Mouse (Mus musculus) neural tube, embryonic 11.5 days (tissue): ENCODE measurements at regions not wholly inside any gene's neighbourhood (a gene's known extent, or its start where the extent isn't known, plus 50 kb on each side); places are given as distances from the start of the nearest gene placed in this dataset.

Experiments
- ATAC-seq: fragments of 200-750 bp; cut with Nextera tagmentation; 2 replicates; pipeline ENCODE4 v1.8.0; 2017; ENCODE audit warnings: moderate number of reproducible peaks, mild to moderate bottlenecking, moderate TSS enrichment, moderate library complexity; ENCODE audit not compliant: insufficient read depth, low FRiP score, low TSS enrichment
- DNase-seq: peaks from one replicate; pipeline ENCODE4 v3.0.0-alpha.2; 2015; ENCODE audit warnings: low spot score
- H3K27ac ChIP-seq: fragments of 300-500 bp; sonication (generic); 2 replicates; pipeline ENCODE4 v1.5.1; 2014; ENCODE audit warnings: low read depth, mild to moderate bottlenecking, low read length
- H3K27me3 ChIP-seq: fragments of 300-500 bp; sonication (generic); 2 replicates; pipeline ENCODE4 v1.6.1; 2014; ENCODE audit warnings: mild to moderate bottlenecking, low read length, mixed read lengths; ENCODE audit not compliant: control insufficient read depth, insufficient read depth
- H3K36me3 ChIP-seq: fragments of 300-500 bp; sonication (generic); 2 replicates; pipeline ENCODE4 v1.6.1; 2014; ENCODE audit warnings: mild to moderate bottlenecking, low read length, moderate library complexity, mixed read lengths; ENCODE audit not compliant: control insufficient read depth, insufficient read depth
- H3K4me1 ChIP-seq: fragments of 300-500 bp; sonication (generic); 2 replicates; pipeline ENCODE4 v1.6.1; 2014; ENCODE audit warnings: low read length, mixed read lengths; ENCODE audit not compliant: control insufficient read depth, insufficient read depth
- H3K4me2 ChIP-seq: fragments of 300-500 bp; sonication (generic); 2 replicates; pipeline ENCODE4 v1.6.1; 2014; ENCODE audit warnings: low read depth, mild to moderate bottlenecking, moderate library complexity
- H3K4me3 ChIP-seq: fragments of 300-500 bp; sonication (generic); 2 replicates; pipeline ENCODE4 v1.5.1; 2014; ENCODE audit warnings: low read depth, low read length
- H3K9ac ChIP-seq: fragments of 300-500 bp; sonication (generic); 2 replicates; pipeline ENCODE4 v1.6.1; 2014; ENCODE audit warnings: mild to moderate bottlenecking, low read length
- H3K9me3 ChIP-seq: fragments of 300-500 bp; sonication (generic); 2 replicates; pipeline ENCODE4 v1.6.1; 2016; ENCODE audit warnings: low read length; ENCODE audit not compliant: control insufficient read depth
- WGBS: fragments of 180-500 bp; shearing (Covaris S2); extraction: QIAGEN DNeasy Blood & Tissue Kit; methylation state at CpG from one replicate; pipeline ENCODE4 v1.1.7; 2014; 5-methylcytosine and 5-hydroxymethylcytosine counted together

- no peak overlapping the region for H3K4me3 ChIP-seq
- H3K4me2 ChIP-seq: no peak overlapping the region
- DNase-seq: no peak
- ATAC-seq: no peak
- H3K36me3 ChIP-seq: no peaks in the 10 kb centered on the region
- H3K4me1 ChIP-seq: peaks cover 31% of the 10 kb centered on the region
- H3K9ac ChIP-seq: no peak overlapping the region
- H3K9me3 ChIP-seq: no peaks in the 10 kb centered on the region
- H3K27ac ChIP-seq: no peak overlapping the region
- H3K27me3 ChIP-seq: no peaks in the 10 kb centered on the region
- 86% methylated on average over 4 of the region's 4 CpGs for WGBS
Measured at GRCm38 (mm10) chr9:61263335-61263734, 108.8 kb upstream of the Tle3 start.

GRCm38 (mm10) chr9:61265466-61265865 lies 106.7 kb upstream of the Tle3 start:
- H3K27ac ChIP-seq: no peak overlapping the region
- no peaks in the 10 kb centered on the region for H3K36me3 ChIP-seq
- H3K4me2 ChIP-seq: no peak overlapping the region
- ATAC-seq (no peak), DNase-seq (no peak)
- H3K9ac ChIP-seq: no peak overlapping the region
- H3K9me3 ChIP-seq: no peaks in the 10 kb centered on the region
- H3K4me3 ChIP-seq: no peak overlapping the region
- H3K4me1 ChIP-seq: peaks cover 17% of the 10 kb centered on the region
- no peaks in the 10 kb centered on the region for H3K27me3 ChIP-seq
- WGBS: 88% methylated on average over 5 of the region's 5 CpGs

GRCm38 (mm10) chr9:61266992-61267391 lies 105.2 kb upstream of the Tle3 start:
- no peaks in the 10 kb centered on the region for H3K27me3 ChIP-seq
- no peak overlapping the region for H3K9ac ChIP-seq
- 67% methylated on average over 6 of the region's 6 CpGs for whole genome bisulfite sequencing
- H3K36me3 ChIP-seq: no peaks in the 10 kb centered on the region
- H3K4me2 ChIP-seq: no peak overlapping the region
- ATAC-seq (no peak), DNase-seq (no peak)
- H3K4me3 ChIP-seq: no peak overlapping the region
- no peak overlapping the region for H3K27ac ChIP-seq
- peaks cover 8% of the 10 kb centered on the region; the same call in 1 of the 2 replicates for H3K4me1 ChIP-seq
- H3K9me3 ChIP-seq: no peaks in the 10 kb centered on the region

- Histone ChIP-seq H3K27ac (no peak overlapping the region), H3K9me3 (no peaks in the 10 kb centered on the region), H3K4me3 (no peak overlapping the region), H3K36me3 (no peaks in the 10 kb centered on the region), H3K4me1 (0 out of 2 replicates have a peak, but pooled peaks cover 5% of the 10 kb centered on the region), H3K27me3 (no peaks in the 10 kb centered on the region), H3K9ac (no peak overlapping the region), H3K4me2 (no peak overlapping the region)
- ATAC-seq (no peak), DNase-seq (no peak)
- 53% methylated on average over 4 of the region's 4 CpGs for WGBS
Measured at GRCm38 (mm10) chr9:61267541-61267940, 104.6 kb upstream of the Tle3 start.

- DNase-seq (no peak), ATAC-seq (no peak)
- H3K36me3 ChIP-seq: no peaks in the 10 kb centered on the region
- no peak overlapping the region for H3K4me3 ChIP-seq
- no peak overlapping the region for H3K9ac ChIP-seq
- 0 out of 2 replicates have a peak, but pooled peaks cover 5% of the 10 kb centered on the region for H3K4me1 ChIP-seq
- no peaks in the 10 kb centered on the region for H3K9me3 ChIP-seq
- H3K27ac ChIP-seq: no peak overlapping the region
- H3K27me3 ChIP-seq: no peaks in the 10 kb centered on the region
- 82% methylated on average over 2 of the region's 2 CpGs for WGBS
- no peak overlapping the region for H3K4me2 ChIP-seq
Measured at GRCm38 (mm10) chr9:61268162-61268561, 104.0 kb upstream of the Tle3 start.

- no peak for DNase-seq
- no peak overlapping the region for H3K4me2 ChIP-seq
- H3K9me3 ChIP-seq: no peaks in the 10 kb centered on the region
- no peak overlapping the region for H3K27ac ChIP-seq
- H3K4me3 ChIP-seq: no peak overlapping the region
- H3K36me3 ChIP-seq: no peaks in the 10 kb centered on the region
- no peaks in the 10 kb centered on the region for H3K27me3 ChIP-seq
- 0 out of 2 replicates have a peak, but pooled peaks cover 5% of the 10 kb centered on the region for H3K4me1 ChIP-seq
- 86% methylated on average over 2 of the region's 2 CpGs for WGBS
- no peak overlapping the region for H3K9ac ChIP-seq
- ATAC-seq: no peak
Measured at GRCm38 (mm10) chr9:61268681-61269080, 103.5 kb upstream of the Tle3 start.

GRCm38 (mm10) chr9:61269151-61269870 lies 102.9 kb upstream of the Tle3 start:
- Histone ChIP-seq H3K9me3 (no peaks in the 10 kb centered on the region), H3K27me3 (no peaks in the 10 kb centered on the region), H3K36me3 (no peaks in the 10 kb centered on the region), H3K4me2 (no peak overlapping the region), H3K4me1 (0 out of 2 replicates have a peak, but pooled peaks cover 5% of the 10 kb centered on the region), H3K4me3 (no peak overlapping the region), H3K9ac (no peak overlapping the region), H3K27ac (no peak overlapping the region)
- no peak for ATAC-seq
- DNase-seq: no peak
- 92% methylated on average over 5 of the region's 5 CpGs for WGBS

GRCm38 (mm10) chr9:61271243-61271642 lies 100.9 kb upstream of the Tle3 start:
- Histone ChIP-seq H3K4me2 (no peak overlapping the region), H3K36me3 (no peaks in the 10 kb centered on the region), H3K27me3 (no peaks in the 10 kb centered on the region), H3K9me3 (no peaks in the 10 kb centered on the region), H3K4me3 (no peak overlapping the region), H3K9ac (no peak overlapping the region), H3K4me1 (0 out of 2 replicates have a peak, but pooled peaks cover 5% of the 10 kb centered on the region), H3K27ac (no peak overlapping the region)
- 95% methylated on average over 1 of the region's 1 CpGs for WGBS
- ATAC-seq (no peak), DNase-seq (no peak)

- Histone ChIP-seq H3K36me3 (no peaks in the 10 kb centered on the region), H3K4me3 (no peak overlapping the region), H3K9ac (no peak overlapping the region), H3K4me1 (0 out of 2 replicates have a peak, but pooled peaks cover 5% of the 10 kb centered on the region), H3K4me2 (no peak overlapping the region), H3K27me3 (no peaks in the 10 kb centered on the region), H3K27ac (no peak overlapping the region), H3K9me3 (no peaks in the 10 kb centered on the region)
- ATAC-seq (no peak), DNase-seq (no peak)
- WGBS: 72% methylated on average over 5 of the region's 5 CpGs
Measured at GRCm38 (mm10) chr9:61271769-61272352, 100.3 kb upstream of the Tle3 start.
